Mouse (Mus musculus): Measurements from ENCODE around the gene Fam171a2. TPM values are rescaled to one million over a fixed set of nuclear protein-coding genes. Genes with fewer than 3 reads are reported as not detected.
"Not testable (repeated sequence)": the region's sequence is repeated elsewhere in the genome, so short reads cannot be mapped to it uniquely, and the experiment has no call there.

The Fam171a2 gene
- polyA plus RNA-seq, 1 experiment = 0.01 TPM

DNA sequence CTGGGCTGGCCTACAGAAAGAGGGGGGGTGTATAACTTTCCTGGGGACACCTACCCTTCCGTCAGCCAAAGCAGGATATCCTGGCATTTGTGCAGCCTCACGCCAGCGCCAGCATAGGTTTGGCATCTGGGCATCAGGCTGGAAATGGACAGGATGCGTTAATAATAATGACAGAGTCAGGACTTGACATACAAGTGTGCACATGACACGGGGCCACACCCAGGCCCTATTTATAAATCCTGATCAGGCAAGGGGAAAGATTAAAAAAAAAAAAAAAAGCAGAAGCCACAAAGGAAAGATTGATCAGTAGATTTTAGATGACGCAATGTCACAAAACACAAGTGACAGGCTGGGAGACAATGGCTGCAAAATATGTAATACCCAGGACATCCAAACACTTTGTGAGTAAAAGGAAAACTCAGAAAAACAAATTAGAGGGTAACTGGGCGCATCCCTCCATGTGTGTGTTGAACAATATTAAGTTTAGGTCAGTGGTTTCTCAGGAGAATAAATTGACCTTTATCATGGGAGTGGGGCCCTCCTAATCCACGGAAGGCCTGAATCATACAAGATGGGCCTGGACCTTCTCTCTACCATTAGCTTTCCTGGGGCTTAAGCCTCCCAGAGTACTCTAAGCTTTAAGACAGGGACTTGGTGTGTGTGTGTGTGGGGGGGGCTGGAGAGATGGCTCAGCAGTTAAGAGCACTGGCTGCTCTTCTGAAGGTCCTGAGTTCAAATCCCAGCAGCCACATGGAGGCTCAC, 21.7 kb downstream of the Fam171a2 start:
- H3K4me1 ChIP-seq (ENCODE audit: control insufficient read depth) = peaks cover 19% of the 10 kb centered on the region
- 0 out of 2 replicates have a peak, but pooled peaks cover 3% of the 10 kb centered on the region for H3K9me3 ChIP-seq (ENCODE audit: control insufficient read depth, low read length)
- no peak overlapping the region for H3K4me3 ChIP-seq (replicated peaks)
- TF ChIP-seq GATA1 (IDR thresholded peaks at IDR 0.05; ENCODE audit: low read length) = no peak
- no peak for TF ChIP-seq TAL1 (IDR thresholded peaks at IDR 0.05; ENCODE audit: low read length)
- peaks cover 51% of the 10 kb centered on the region for H3K27me3 ChIP-seq (ENCODE audit: control insufficient read depth)
- no peaks in the 10 kb centered on the region for H3K36me3 ChIP-seq (ENCODE audit: control insufficient read depth)

DNA sequence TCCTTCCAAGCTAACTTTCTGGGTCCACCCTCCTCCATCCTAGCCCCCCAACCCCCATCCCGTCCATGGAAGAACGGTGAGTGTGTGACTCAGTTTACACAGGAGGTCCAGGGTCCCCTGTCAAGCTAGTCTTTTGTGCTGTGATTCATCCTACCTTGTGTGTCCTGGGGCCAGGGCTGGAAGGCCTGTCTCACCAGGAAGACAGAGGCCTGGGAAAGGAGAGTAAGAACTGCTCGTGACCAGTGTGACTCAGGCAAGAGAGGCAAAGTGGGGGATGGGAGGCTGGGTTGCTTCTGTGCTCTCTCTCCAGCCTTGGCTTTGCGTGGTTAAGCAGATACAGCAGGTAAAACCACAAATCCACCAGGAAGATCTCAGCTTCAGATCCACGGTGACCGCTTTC, 22.8 kb downstream of the Fam171a2 start:
- TF ChIP-seq TAL1 (IDR thresholded peaks at IDR 0.05; ENCODE audit: low read length) (no peak), GATA1 (IDR thresholded peaks at IDR 0.05; ENCODE audit: low read length) (no peak)
- peaks cover 8% of the 10 kb centered on the region for H3K4me1 ChIP-seq (ENCODE audit: control insufficient read depth)
- no peak overlapping the region for H3K4me3 ChIP-seq (replicated peaks)
- peaks cover 4% of the 10 kb centered on the region for H3K9me3 ChIP-seq (ENCODE audit: control insufficient read depth, low read length)
- H3K27me3 ChIP-seq (ENCODE audit: control insufficient read depth) = peaks cover 58% of the 10 kb centered on the region
- no peaks in the 10 kb centered on the region for H3K36me3 ChIP-seq (ENCODE audit: control insufficient read depth)

DNA sequence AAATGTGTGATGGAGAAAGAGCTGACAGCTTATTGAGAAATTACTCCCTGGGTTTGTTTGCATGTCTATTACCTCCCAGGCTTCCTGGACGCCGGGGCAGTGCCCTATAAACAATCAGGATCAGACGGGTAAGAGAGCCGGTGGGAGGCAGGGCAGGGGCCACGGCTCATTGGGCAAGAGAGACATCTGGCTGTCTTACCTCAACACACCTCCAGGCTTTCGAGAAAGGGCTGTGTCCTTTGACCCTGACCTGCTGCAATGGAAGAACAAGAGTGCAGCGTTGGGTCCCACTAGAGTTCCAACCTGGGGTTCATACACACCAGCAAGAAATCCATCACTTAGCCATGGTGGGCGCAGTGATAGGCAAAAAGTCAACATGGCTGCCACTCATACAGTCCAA, 25.9 kb downstream of the Fam171a2 start:
- peaks cover 57% of the 10 kb centered on the region for H3K27me3 ChIP-seq (ENCODE audit: control insufficient read depth)
- no peak overlapping the region for H3K4me3 ChIP-seq (replicated peaks)
- TF ChIP-seq GATA1 (IDR thresholded peaks at IDR 0.05; ENCODE audit: low read length) = no peak
- no peak for TF ChIP-seq TAL1 (IDR thresholded peaks at IDR 0.05; ENCODE audit: low read length)
- H3K4me1 ChIP-seq (ENCODE audit: control insufficient read depth) = no peaks in the 10 kb centered on the region
- H3K36me3 ChIP-seq (ENCODE audit: control insufficient read depth) = no peaks in the 10 kb centered on the region
- H3K9me3 ChIP-seq (ENCODE audit: control insufficient read depth, low read length) = peaks cover 6% of the 10 kb centered on the region

DNA sequence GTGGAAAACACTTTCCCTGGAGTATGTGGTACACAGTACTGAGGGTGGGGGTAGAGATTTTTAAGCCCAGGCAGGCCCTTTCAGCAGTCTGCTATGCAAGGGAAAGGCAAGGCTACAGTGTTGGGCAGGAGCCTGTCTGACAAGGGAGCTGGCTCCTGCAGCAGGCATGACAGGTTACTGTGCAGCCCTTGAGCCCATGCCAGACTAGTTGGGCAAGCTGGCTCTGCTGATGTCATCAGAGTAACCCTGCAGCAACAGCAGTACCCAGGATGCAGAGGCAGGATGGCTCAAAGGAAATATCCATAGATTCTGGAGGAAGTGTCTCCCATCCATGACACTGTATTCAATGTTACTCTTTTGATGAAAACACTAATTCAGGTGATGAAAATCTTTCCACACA, 28.6 kb downstream of the Fam171a2 start:
- Histone ChIP-seq H3K4me3 (replicated peaks) (no peak overlapping the region), H3K4me1 (ENCODE audit: control insufficient read depth) (no peaks in the 10 kb centered on the region), H3K27me3 (ENCODE audit: control insufficient read depth) (peaks cover 65% of the 10 kb centered on the region), H3K9me3 (ENCODE audit: control insufficient read depth, low read length) (peaks cover 6% of the 10 kb centered on the region), H3K36me3 (ENCODE audit: control insufficient read depth) (no peaks in the 10 kb centered on the region)
- no peak for TF ChIP-seq TAL1 (IDR thresholded peaks at IDR 0.05; ENCODE audit: low read length)
- TF ChIP-seq GATA1 (IDR thresholded peaks at IDR 0.05; ENCODE audit: low read length) = no peak

DNA sequence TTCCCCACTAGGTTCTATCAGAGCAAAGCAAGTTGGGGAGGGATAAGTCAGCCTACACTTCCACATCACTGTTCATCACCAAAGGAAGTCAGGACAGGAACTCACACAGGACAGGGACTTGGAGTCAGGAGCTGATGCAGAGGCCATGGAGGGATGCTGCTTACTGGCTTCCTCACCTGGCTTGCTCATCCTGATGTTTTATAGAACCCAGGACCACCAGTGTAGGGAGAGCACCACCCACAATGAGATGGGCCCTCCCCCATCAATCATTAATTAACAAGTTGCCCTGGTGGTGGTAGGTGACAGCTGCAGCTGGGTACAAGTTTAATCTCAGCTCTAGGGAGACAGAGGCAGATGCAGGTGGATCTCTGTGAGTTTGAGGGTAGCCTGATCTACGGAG, 30.3 kb downstream of the Fam171a2 start:
- Histone ChIP-seq H3K9me3 (ENCODE audit: control insufficient read depth, low read length) (peaks cover 6% of the 10 kb centered on the region), H3K27me3 (ENCODE audit: control insufficient read depth) (peaks cover 77% of the 10 kb centered on the region), H3K36me3 (ENCODE audit: control insufficient read depth) (no peaks in the 10 kb centered on the region), H3K4me3 (replicated peaks) (no peak overlapping the region), H3K4me1 (ENCODE audit: control insufficient read depth) (peaks cover under 1% of the 10 kb centered on the region)
- TF ChIP-seq GATA1 (IDR thresholded peaks at IDR 0.05; ENCODE audit: low read length) = no peak
- TF ChIP-seq TAL1 (IDR thresholded peaks at IDR 0.05; ENCODE audit: low read length) = no peak

DNA sequence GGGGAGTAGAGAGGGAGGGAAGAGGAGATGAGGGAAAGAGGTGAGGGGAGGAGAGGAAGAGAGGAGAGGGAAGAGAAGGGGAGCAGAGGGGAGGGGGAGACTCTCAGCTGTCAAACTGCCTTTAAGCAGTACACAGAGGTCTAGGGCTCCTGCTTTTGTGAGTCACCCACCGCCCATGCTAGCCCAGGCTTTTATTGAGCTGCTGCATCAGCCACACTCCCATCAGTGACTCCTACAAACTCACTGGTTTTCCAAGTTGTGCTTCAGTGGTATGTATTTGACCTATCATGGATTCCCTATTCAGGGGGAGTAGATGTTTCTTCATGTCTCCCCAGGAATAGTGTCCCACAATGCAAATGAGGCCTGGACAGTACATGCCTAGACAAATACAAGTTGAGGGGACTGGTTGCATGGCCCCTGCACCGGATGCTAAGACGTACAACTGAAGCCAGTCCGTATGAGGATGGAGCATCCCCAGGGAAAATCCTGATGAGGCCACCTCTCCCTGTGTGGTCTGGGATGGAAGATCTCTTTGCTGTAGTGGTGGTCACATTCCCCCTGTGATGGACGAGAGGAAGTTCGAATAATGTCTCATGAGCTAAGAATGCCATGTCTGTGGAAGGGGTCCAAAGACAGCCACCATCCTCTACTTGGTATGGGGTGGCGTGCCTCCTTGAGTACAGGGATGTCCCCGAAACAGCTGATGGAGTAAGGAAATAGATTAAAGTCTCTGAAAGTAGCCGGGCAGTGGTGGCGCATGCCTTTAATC, 32.3 kb downstream of the Fam171a2 start:
- Histone ChIP-seq H3K9me3 (ENCODE audit: control insufficient read depth, low read length) (peaks cover 3% of the 10 kb centered on the region), H3K36me3 (ENCODE audit: control insufficient read depth) (peaks cover 2% of the 10 kb centered on the region; the same call in 1 of the 2 replicates), H3K4me1 (ENCODE audit: control insufficient read depth) (peaks cover 18% of the 10 kb centered on the region), H3K27me3 (ENCODE audit: control insufficient read depth) (peaks cover 62% of the 10 kb centered on the region), H3K4me3 (replicated peaks) (no peak overlapping the region)
- TF ChIP-seq TAL1 (IDR thresholded peaks at IDR 0.05; ENCODE audit: low read length) = no peak
- no peak for TF ChIP-seq GATA1 (IDR thresholded peaks at IDR 0.05; ENCODE audit: low read length)

DNA sequence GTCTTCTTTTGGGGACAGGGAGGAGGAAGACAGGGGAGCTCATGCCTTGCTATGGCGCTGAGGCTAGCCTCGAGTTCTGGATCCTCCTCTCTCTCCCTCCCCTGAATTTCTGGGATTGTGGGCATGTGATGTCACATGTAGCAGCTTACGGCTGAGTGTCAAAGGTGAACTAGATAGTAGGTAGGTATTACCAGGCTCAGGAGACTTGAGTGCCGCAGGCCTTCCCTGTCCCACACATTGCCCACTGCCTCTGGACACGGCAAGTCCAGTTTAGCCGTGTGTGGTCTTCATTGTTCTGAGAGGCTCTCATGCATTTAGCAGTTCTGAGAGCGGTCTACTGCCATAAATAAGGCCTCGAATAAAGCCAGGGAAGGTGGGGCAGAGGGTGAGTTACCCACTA, 34.4 kb downstream of the Fam171a2 start:
- Histone ChIP-seq H3K4me3 (replicated peaks) (no peak overlapping the region), H3K9me3 (ENCODE audit: control insufficient read depth, low read length) (no peaks in the 10 kb centered on the region), H3K27me3 (ENCODE audit: control insufficient read depth) (peaks cover 46% of the 10 kb centered on the region), H3K36me3 (ENCODE audit: control insufficient read depth) (peaks cover 2% of the 10 kb centered on the region; the same call in 1 of the 2 replicates), H3K4me1 (ENCODE audit: control insufficient read depth) (peaks cover 39% of the 10 kb centered on the region)
- TF ChIP-seq GATA1 (IDR thresholded peaks at IDR 0.05; ENCODE audit: low read length) = no peak
- no peak for TF ChIP-seq TAL1 (IDR thresholded peaks at IDR 0.05; ENCODE audit: low read length)

DNA sequence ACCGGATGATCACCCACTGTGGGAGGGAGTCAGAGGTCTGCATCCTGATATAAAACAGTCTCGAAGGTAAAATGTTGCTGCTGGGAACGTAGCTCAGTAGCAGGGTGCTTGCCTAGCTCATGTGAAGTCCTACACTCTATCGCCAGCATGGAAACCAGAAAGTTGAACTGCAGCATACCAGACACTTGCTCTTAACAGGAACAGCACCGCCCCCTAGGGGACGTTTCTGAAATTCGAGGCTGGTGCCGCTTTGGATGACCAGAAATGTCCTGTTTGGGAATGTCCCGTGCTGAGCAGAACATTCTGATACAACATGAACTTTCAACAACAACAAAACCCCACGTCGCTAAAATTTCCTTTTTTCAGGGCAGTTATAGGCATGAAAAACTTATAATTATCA, 35.8 kb downstream of the Fam171a2 start:
- Histone ChIP-seq H3K36me3 (ENCODE audit: control insufficient read depth) (peaks cover 2% of the 10 kb centered on the region; the same call in 1 of the 2 replicates), H3K4me3 (replicated peaks) (peak overlapping the region; percentile 39), H3K4me1 (ENCODE audit: control insufficient read depth) (peaks cover 46% of the 10 kb centered on the region), H3K27me3 (ENCODE audit: control insufficient read depth) (peaks cover 36% of the 10 kb centered on the region), H3K9me3 (ENCODE audit: control insufficient read depth, low read length) (no peaks in the 10 kb centered on the region)
- no peak for TF ChIP-seq TAL1 (IDR thresholded peaks at IDR 0.05; ENCODE audit: low read length)
- no peak for TF ChIP-seq GATA1 (IDR thresholded peaks at IDR 0.05; ENCODE audit: low read length)

DNA sequence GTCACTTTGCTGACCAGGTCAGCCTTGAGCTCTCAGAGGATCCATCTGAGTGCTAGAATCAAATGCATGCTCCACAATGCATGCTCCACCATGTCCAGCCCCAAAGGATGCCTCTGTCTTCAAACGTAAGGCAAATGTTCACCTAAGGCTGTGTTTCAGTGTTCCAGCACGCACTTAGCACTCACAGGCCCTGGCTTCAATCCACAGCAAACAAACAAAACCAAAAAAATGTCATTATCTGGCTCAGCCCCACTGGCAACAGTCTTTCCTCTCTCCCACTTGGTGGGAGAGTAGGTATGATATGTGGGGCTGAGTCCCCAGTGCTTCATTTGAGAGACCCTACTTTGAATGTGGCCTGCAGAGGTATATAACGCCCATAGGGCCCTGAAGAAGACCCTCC, 36.4 kb downstream of the Fam171a2 start:
- Histone ChIP-seq H3K4me1 (ENCODE audit: control insufficient read depth) (peaks cover 52% of the 10 kb centered on the region), H3K27me3 (ENCODE audit: control insufficient read depth) (peaks cover 35% of the 10 kb centered on the region), H3K9me3 (ENCODE audit: control insufficient read depth, low read length) (no peaks in the 10 kb centered on the region), H3K4me3 (replicated peaks) (no peak overlapping the region), H3K36me3 (ENCODE audit: control insufficient read depth) (peaks cover 8% of the 10 kb centered on the region)
- TF ChIP-seq GATA1 (IDR thresholded peaks at IDR 0.05; ENCODE audit: low read length) (no peak), TAL1 (IDR thresholded peaks at IDR 0.05; ENCODE audit: low read length) (no peak)

DNA sequence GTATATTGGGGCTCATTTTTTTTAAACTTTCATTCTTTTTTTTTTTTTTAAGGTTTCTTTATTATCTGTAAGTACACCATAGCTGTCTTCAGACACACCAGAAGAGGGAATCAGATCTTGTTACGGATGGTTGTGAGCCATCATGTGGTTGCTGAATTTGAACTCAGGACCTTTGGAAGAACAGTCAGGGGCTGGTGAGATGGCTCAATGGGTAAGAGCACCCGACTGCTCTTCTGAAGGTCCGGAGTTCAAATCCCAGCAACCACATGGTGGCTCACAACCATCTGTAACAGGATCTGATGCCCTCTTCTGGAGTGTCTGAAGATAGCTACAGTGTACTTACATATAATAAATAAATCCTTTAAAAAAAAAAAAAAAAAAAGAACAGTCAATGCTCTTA, 37.1 kb downstream of the Fam171a2 start:
- peaks cover 59% of the 10 kb centered on the region for H3K4me1 ChIP-seq (ENCODE audit: control insufficient read depth)

More for the DNA sequence above, 37.1 kb downstream of the Fam171a2 start:
- H3K9me3 ChIP-seq (ENCODE audit: control insufficient read depth, low read length); H3K4me3 ChIP-seq (replicated peaks): not testable (repeated sequence)
- Histone ChIP-seq H3K27me3 (ENCODE audit: control insufficient read depth) (peaks cover 29% of the 10 kb centered on the region), H3K36me3 (ENCODE audit: control insufficient read depth) (peaks cover 15% of the 10 kb centered on the region)

Data from erythroblast, embryonic 14.5 days (primary cell).